Mouse (Mus musculus) heart, adult 2 months (tissue): ENCODE measurements around the gene Pxmp4. TPM values are rescaled to one million over a fixed set of nuclear protein-coding genes. Genes with fewer than 3 reads are reported as not detected.
A peak's percentile ranks its signal among the peaks of the same experiment; 100 is the strongest.

ENCODE experiments used
- DNase-seq, 2 experiments: peaks; one replicate each; pipeline ENCODE4 v3.0.0; 2021
- H3K27ac ChIP-seq: fragments of 200-600 bp; 2 replicates; pipeline ENCODE4 v1.8.1; 2022
- H3K27me3 ChIP-seq: fragments of 200-500 bp; 2 replicates; pipeline ENCODE4 v1.6.1; 2012; ENCODE audit warnings: mild to moderate bottlenecking, low read length, inconsistent platforms, mixed read lengths; ENCODE audit not compliant: control insufficient read depth, insufficient read depth
- H3K36me3 ChIP-seq: fragments of 200-500 bp; 2 replicates; pipeline ENCODE4 v1.6.1; 2012; ENCODE audit warnings: low read length, inconsistent platforms; ENCODE audit not compliant: control insufficient read depth, insufficient read depth
- H3K4me1 ChIP-seq: fragments of 200-500 bp; 2 replicates; pipeline ENCODE4 v1.6.1; 2011; ENCODE audit warnings: low read length; ENCODE audit not compliant: control insufficient read depth, insufficient read depth
- H3K4me3 ChIP-seq: fragments of 200-600 bp; 2 replicates; pipeline ENCODE4 v1.8.1; 2022
- H3K79me2 ChIP-seq: fragments of 200-500 bp; replicated peaks from 2 replicates; pipeline ENCODE4 v1.6.1; 2012; ENCODE audit warnings: mild to moderate bottlenecking, inconsistent platforms, low read length, moderate library complexity, mixed read lengths; ENCODE audit not compliant: control insufficient read depth, insufficient read depth
- H3K9ac ChIP-seq: fragments of 200-500 bp; 2 replicates; pipeline ENCODE4 v1.6.1; 2012; ENCODE audit warnings: low read depth, mild to moderate bottlenecking, control low read depth, inconsistent platforms, low read length, mixed read lengths
- CTCF ChIP-seq: fragments of 200-600 bp; IDR thresholded peaks from 2 replicates; pipeline ENCODE4 v1.8.1; 2022; ENCODE audit warnings: antibody characterized with exemption, mild to moderate bottlenecking, moderate library complexity
- EP300 ChIP-seq: fragments of 200-500 bp; IDR thresholded peaks from 2 replicates; pipeline ENCODE4 v1.6.1; 2011; ENCODE audit warnings: low read depth, low read length, control low read depth; ENCODE audit not compliant: insufficient read depth
- POLR2A ChIP-seq: fragments of 200-500 bp; IDR thresholded peaks from 2 replicates; pipeline ENCODE4 v1.6.1; 2011; ENCODE audit warnings: mild to moderate bottlenecking, low read depth, low read length, control low read depth; ENCODE audit not compliant: insufficient read depth
- WGBS: fragments of 180-500 bp; shearing (Covaris S2); methylation state at CpG from one replicate; pipeline ENCODE4 v1.1.7; 2018; 5-methylcytosine and 5-hydroxymethylcytosine counted together
- intact Hi-C: fragments of 180-260 bp; cut with DNase I; formaldehyde crosslinking; loops from one replicate; pipeline ENCODE4 v1.15.1; 2025
- polyA plus RNA-seq: library from polyadenylated mRNA; depleted of rRNA; stranded (reverse); fragments of >200 nt; gene quantifications from 2 replicates; pipeline ENCODE4 v1.2.3, GENCODE M21; 2012
- total RNA-seq, 2 experiments: library from RNA; stranded (reverse); gene quantifications; 2 replicates each; pipeline ENCODE4 v1.2.3; 2021

Gene Pxmp4
- total and polyA plus RNA-seq, 3 experiments = 20.9 to 49.9 (median 21.5) TPM

DNA sequence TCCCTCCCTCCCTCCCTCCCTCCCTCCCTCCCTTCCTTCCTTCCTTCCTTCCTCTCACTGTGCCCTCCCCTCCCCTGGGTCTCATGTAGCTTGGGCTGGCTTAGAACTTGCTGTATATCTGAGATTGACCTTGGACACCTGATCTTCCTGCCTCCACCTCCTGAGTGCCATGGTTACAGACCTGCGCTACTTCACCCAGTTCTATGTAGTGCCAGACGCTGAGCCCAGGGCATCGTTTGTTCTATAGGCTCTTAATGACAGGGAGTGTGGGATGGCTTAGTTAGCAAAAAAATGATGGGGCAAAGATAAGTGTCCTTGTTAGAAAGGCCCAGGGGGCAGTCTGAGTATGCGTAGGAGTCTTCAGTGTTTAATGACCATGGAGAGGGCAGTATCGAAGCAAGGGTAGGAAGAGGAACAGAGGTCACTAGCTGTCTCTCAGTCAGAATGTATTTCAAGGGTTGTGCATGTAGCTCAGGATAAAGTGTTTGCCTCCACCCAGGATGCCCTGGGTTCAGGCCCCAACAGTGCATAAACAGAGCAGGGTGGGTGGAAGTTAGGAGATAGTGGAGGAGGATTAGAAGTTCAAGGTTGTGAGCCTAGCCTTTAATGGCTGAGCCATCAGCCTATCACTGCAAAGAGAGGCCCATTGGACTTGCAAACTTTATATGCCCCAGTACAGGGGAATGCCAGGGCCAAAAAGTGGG lies 29.7 kb upstream of the Pxmp4 start:
- 93% methylated on average over 5 of the region's 5 CpGs for WGBS
- Histone ChIP-seq H3K27ac (no peak overlapping the region), H3K36me3 (no peaks in the 10 kb centered on the region)

DNA sequence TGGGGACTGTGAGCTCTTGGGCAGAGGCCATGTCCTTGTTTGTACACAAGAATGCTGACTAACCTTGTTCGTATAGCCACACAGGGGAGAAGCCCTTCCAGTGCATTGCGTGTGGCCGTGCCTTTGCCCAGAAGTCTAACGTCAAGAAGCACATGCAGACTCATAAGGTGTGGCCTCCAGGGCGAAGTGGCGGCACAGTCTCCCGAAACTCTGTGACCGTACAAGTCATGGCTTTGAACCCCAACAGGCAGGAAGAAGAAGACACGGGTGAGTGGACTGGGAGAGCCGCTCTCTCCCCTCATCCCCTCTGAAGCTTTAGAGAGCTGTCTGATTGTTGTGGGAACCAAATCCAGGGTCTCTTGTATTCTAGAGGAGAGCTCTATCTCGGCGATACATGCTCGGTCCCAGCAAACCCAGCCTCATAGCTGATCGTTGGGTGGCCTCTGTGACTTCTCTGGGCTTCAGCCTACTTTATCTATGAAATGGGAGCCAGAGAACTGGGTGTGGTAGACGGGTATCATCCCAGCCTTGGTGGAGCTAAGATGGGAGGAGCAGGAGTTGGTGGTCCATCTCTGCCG lies 28.8 kb upstream of the Pxmp4 start:
- H3K27ac ChIP-seq = no peak overlapping the region
- no peak overlapping the region for H3K9ac ChIP-seq
- H3K4me1 ChIP-seq = no peaks in the 10 kb centered on the region
- WGBS = 91% methylated on average over 16 of the region's 16 CpGs
- no peak overlapping the region for H3K4me3 ChIP-seq
- no peaks in the 10 kb centered on the region for H3K27me3 ChIP-seq
- intact Hi-C loops = no loop called here
- DNase-seq = no peak
- H3K79me2 ChIP-seq = no peaks in the 10 kb centered on the region
- no peaks in the 10 kb centered on the region for H3K36me3 ChIP-seq
- TF ChIP-seq CTCF = no peak
- no peak for TF ChIP-seq POLR2A
- no peak for TF ChIP-seq EP300

More for the DNA sequence above, 29.7 kb upstream of the Pxmp4 start:
- TF ChIP-seq POLR2A (no peak), CTCF (no peak), EP300 (no peak)
- intact Hi-C loops = no loop called here
- no peaks in the 10 kb centered on the region for H3K79me2 ChIP-seq
- no peaks in the 10 kb centered on the region for H3K4me1 ChIP-seq
- no peaks in the 10 kb centered on the region for H3K27me3 ChIP-seq
- H3K4me3 ChIP-seq = no peak overlapping the region
- H3K9ac ChIP-seq = no peak overlapping the region
- DNase-seq = no peak

DNA sequence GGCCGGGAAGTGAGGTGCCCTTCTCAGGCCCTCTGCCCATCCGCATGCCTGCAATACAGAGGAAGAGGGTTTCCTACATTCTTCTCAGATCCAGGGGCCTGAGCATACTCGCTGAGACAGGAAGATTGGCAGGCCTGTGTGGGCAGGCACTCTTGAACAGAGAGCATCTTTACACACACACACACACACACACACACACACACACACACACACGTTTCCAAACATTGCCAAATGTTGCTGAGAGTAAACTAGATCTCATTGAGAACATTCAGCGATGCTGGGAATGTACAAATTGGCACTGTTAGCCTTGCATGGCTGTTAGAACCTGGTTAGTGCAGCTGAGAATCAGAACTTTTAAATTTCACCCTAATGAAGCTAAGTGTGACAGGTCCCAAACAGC lies 27.0 kb upstream of the Pxmp4 start:
- no peak overlapping the region for H3K4me3 ChIP-seq
- DNase-seq = no peak
- intact Hi-C loops = no loop called here
- 84% methylated on average over 5 of the region's 5 CpGs for WGBS
- H3K79me2 ChIP-seq = no peaks in the 10 kb centered on the region
- H3K27me3 ChIP-seq = no peaks in the 10 kb centered on the region
- H3K4me1 ChIP-seq = no peaks in the 10 kb centered on the region
- H3K9ac ChIP-seq = no peak overlapping the region
- no peaks in the 10 kb centered on the region for H3K36me3 ChIP-seq
- TF ChIP-seq CTCF (no peak), EP300 (no peak), POLR2A (no peak)
- H3K27ac ChIP-seq = no peak overlapping the region

DNA sequence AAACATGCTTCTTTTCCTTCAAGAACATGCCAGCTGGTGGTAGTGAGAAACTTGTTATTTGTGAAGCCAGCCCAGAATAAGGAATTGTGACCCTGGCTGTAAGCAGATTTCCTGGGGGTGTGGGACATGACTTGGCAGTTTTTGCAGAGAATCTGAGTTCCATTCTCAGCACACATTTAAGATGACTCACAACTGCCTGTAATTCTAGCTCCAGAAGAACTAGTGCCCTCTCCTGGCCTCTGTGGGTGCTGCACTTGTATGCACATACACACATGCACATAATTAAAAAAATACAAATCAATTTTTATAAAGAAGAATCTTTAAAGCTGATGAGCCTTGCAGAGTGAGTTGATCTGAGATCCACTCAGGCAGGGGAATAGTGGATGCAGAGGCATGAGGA lies 20.6 kb upstream of the Pxmp4 start:
- H3K27ac ChIP-seq = no peak overlapping the region
- no peaks in the 10 kb centered on the region for H3K79me2 ChIP-seq
- intact Hi-C loops = no loop called here
- TF ChIP-seq EP300 (no peak), CTCF (peak; percentile 37)
- H3K4me3 ChIP-seq = no peak overlapping the region
- no peaks in the 10 kb centered on the region for H3K36me3 ChIP-seq
- H3K27me3 ChIP-seq = no peaks in the 10 kb centered on the region
- H3K9ac ChIP-seq = no peak overlapping the region
- no peak for DNase-seq
- H3K4me1 ChIP-seq = no peaks in the 10 kb centered on the region

DNA sequence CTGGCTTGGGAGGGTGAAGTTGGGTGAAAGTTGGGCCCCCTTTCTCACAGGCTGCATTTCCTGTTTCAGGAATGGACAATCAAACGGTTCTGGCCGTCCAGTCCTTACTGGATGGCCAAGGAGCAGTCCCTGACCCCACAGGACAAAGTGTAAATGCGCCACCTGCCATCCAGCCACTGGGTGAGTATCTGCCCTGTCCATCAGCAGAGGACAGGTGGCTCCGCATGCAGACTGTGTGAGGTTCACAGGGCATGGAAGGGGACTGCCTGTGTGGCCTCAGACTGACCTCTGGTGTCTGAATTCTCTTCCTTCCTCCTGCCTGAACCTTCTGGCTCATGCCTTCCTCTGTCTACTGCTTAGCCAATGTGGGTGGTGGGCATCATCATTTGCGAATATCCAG lies 18.2 kb upstream of the Pxmp4 start:
- Histone ChIP-seq H3K79me2 (no peaks in the 10 kb centered on the region), H3K4me1 (no peaks in the 10 kb centered on the region), H3K36me3 (no peaks in the 10 kb centered on the region), H3K9ac (no peak overlapping the region), H3K27ac (no peak overlapping the region), H3K27me3 (no peaks in the 10 kb centered on the region), H3K4me3 (no peak overlapping the region)
- DNase-seq = no peak
- intact Hi-C loops = no loop called here
- TF ChIP-seq POLR2A (no peak), CTCF (peak; percentile 10; the same call in 1 of the 2 replicates)
- WGBS = 47% methylated on average over 5 of the region's 5 CpGs

DNA sequence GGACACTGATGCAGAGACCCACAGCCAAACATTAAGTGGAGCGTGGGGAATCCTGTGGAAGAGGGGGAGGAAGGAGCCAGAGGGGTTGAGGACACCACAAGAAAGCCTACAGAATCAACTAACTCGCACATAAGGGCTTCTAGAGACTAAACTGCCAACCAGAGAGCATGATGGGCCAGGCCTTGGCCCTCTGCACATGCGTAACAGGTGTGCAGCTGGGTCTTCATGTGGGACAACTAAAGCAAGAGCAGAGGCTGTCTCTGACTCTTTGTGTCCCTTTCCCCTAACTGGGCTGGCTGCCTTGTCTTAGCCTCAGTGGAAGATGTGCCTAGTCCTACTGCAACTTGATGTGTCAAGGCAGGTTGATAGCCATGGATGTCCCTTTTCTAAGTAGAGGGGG lies 13.6 kb upstream of the Pxmp4 start:
- Histone ChIP-seq H3K27ac (no peak overlapping the region), H3K27me3 (no peaks in the 10 kb centered on the region), H3K36me3 (no peaks in the 10 kb centered on the region), H3K9ac (no peak overlapping the region), H3K4me3 (no peak overlapping the region), H3K4me1 (peaks cover 4% of the 10 kb centered on the region), H3K79me2 (no peaks in the 10 kb centered on the region)
- intact Hi-C loops = no loop called here
- no peak for TF ChIP-seq EP300
- TF ChIP-seq POLR2A = no peak
- TF ChIP-seq CTCF = no peak
- 93% methylated on average over 3 of the region's 3 CpGs for WGBS
- DNase-seq = no peak
